Mouse (Mus musculus) lung, postnatal 0 days (tissue): Measurements from ENCODE around the gene 4933402J07Rik. TPM values are rescaled to one million over a fixed set of nuclear protein-coding genes. Genes with fewer than 3 reads are reported as not detected.

Experiments
- ATAC-seq: fragments of 200-750 bp; cut with Nextera tagmentation; 2 replicates; pipeline ENCODE4 v1.8.0; 2017; ENCODE audit warnings: moderate library complexity
- DNase-seq: peaks from one replicate; pipeline ENCODE4 v3.0.0-alpha.2; 2016; ENCODE audit warnings: low spot score
- H3K27ac ChIP-seq: fragments of 300-500 bp; sonication (generic); 2 replicates; pipeline ENCODE4 v1.5.1; 2014; ENCODE audit warnings: antibody characterized with exemption, mild to moderate bottlenecking, low read length, mixed read lengths
- H3K27me3 ChIP-seq: fragments of 300-500 bp; sonication (generic); replicated peaks from 2 replicates; pipeline ENCODE4 v1.6.1; 2014; ENCODE audit warnings: low read length, mixed read lengths; ENCODE audit not compliant: insufficient read depth
- H3K36me3 ChIP-seq: fragments of 300-500 bp; sonication (generic); 2 replicates; pipeline ENCODE4 v1.6.1; 2014; ENCODE audit warnings: low read length, mixed read lengths; ENCODE audit not compliant: insufficient read depth
- H3K4me1 ChIP-seq: fragments of 300-500 bp; sonication (generic); 2 replicates; pipeline ENCODE4 v1.6.1; 2014; ENCODE audit warnings: antibody characterized with exemption, low read depth, low read length, mixed read lengths; ENCODE audit not compliant: insufficient read depth
- H3K4me2 ChIP-seq: fragments of 300-500 bp; sonication (generic); replicated peaks from 2 replicates; pipeline ENCODE4 v1.6.1; 2014; ENCODE audit warnings: low read depth, mild to moderate bottlenecking, low read length, moderate library complexity, mixed read lengths
- H3K4me3 ChIP-seq: fragments of 300-500 bp; sonication (generic); 2 replicates; pipeline ENCODE4 v1.5.1; 2014; ENCODE audit warnings: low read depth, low read length
- H3K9ac ChIP-seq: fragments of 300-500 bp; sonication (generic); replicated peaks from 2 replicates; pipeline ENCODE4 v1.6.1; 2014; ENCODE audit warnings: low read depth, mild to moderate bottlenecking
- H3K9me3 ChIP-seq: fragments of 300-500 bp; sonication (generic); 2 replicates; pipeline ENCODE4 v1.6.1; 2016; ENCODE audit warnings: low read length, mixed read lengths
- CTCF ChIP-seq: IDR thresholded peaks from 2 replicates; pipeline ENCODE4 v1.5.1; 2016; ENCODE audit warnings: antibody characterized with exemption, mild to moderate bottlenecking
- EP300 ChIP-seq: IDR thresholded peaks from 2 replicates; pipeline ENCODE4 v1.6.1; 2016; ENCODE audit warnings: antibody characterized with exemption, mild to moderate bottlenecking, control low read depth
- WGBS: fragments of 180-500 bp; shearing (Covaris S2); extraction: QIAGEN DNeasy Blood & Tissue Kit; methylation state at CpG from one replicate; pipeline ENCODE4 v1.1.7; 2014; 5-methylcytosine and 5-hydroxymethylcytosine counted together
- polyA plus RNA-seq: library from polyadenylated mRNA; unstranded; fragments of >200 nt; fragmentation: Nextera tagmentation; extraction: Ambion mirVana; gene quantifications from 2 replicates; pipeline ENCODE4 v1.2.1, GENCODE M21; 2015

The 4933402J07Rik gene
- polyA plus RNA-seq, 1 experiment from 2014 or later, result not detected

GRCm38 (mm10) chr8:87569706-87570563 is 6.3 kb downstream of the 4933402J07Rik start:
- Histone ChIP-seq H3K4me2 (peak overlapping the region; percentile 42), H3K27me3 (no peaks in the 10 kb centered on the region), H3K9me3 (no peaks in the 10 kb centered on the region), H3K9ac (no peak overlapping the region), H3K27ac (no peak overlapping the region), H3K36me3 (no peaks in the 10 kb centered on the region), H3K4me1 (0 out of 2 replicates have a peak, but pooled peaks cover 4% of the 10 kb centered on the region), H3K4me3 (peak overlapping the region; percentile 28)
- TF ChIP-seq CTCF, result no peak
- no peak for TF ChIP-seq EP300
- DNase-seq (no peak), ATAC-seq (0 out of 2 replicates have a peak, but pooled peaks have one; percentile 37)
- 25% methylated on average over 13 of the region's 13 CpGs for WGBS

DNA sequence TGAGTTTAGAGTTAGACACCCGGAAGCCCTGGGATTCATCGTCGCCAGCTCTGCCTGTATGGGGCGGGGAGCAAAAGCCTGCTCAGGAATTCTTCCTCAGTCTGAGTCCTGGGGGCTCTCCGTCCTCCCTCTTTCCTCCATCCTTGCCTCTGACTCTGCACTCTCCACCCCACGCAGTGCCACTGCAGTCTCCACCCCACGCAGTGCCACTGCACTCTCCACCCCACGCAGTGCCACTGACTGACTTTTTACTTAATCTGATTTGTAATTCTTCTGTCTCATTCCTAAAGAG is 6.9 kb downstream of the 4933402J07Rik start:
- TF ChIP-seq EP300 (no peak), CTCF (no peak)
- 2% methylated on average over 8 of the region's 8 CpGs for WGBS
- no peak overlapping the region for H3K9ac ChIP-seq
- peak overlapping the region; percentile 28 for H3K4me3 ChIP-seq
- H3K9me3 ChIP-seq, result no peaks in the 10 kb centered on the region
- ATAC-seq (no peak), DNase-seq (peak; percentile 5)
- H3K36me3 ChIP-seq, result no peaks in the 10 kb centered on the region
- peak overlapping the region; percentile 42 for H3K4me2 ChIP-seq
- no peaks in the 10 kb centered on the region for H3K27me3 ChIP-seq
- no peak overlapping the region for H3K27ac ChIP-seq
- H3K4me1 ChIP-seq, result 0 out of 2 replicates have a peak, but pooled peaks cover 4% of the 10 kb centered on the region

GRCm38 (mm10) chr8:87570880-87571279 is 7.2 kb downstream of the 4933402J07Rik start:
- no peak overlapping the region for H3K27ac ChIP-seq
- H3K27me3 ChIP-seq, result no peaks in the 10 kb centered on the region
- ATAC-seq (no peak), DNase-seq (no peak)
- H3K9ac ChIP-seq, result no peak overlapping the region
- peak overlapping the region; percentile 42 for H3K4me2 ChIP-seq
- H3K4me1 ChIP-seq, result 0 out of 2 replicates have a peak, but pooled peaks cover 4% of the 10 kb centered on the region
- no peaks in the 10 kb centered on the region for H3K9me3 ChIP-seq
- H3K36me3 ChIP-seq, result no peaks in the 10 kb centered on the region
- H3K4me3 ChIP-seq, result no peak overlapping the region
- TF ChIP-seq EP300 (no peak), CTCF (peak; percentile 34)
- WGBS, result 15% methylated on average over 7 of the region's 7 CpGs

- H3K4me2 ChIP-seq, result no peak overlapping the region
- H3K4me3 ChIP-seq, result no peak overlapping the region
- ATAC-seq (peak; percentile 35; the same call in 1 of the 2 replicates), DNase-seq (peak; percentile 68)
- WGBS, result 0% methylated on average over 2 of the region's 2 CpGs
- H3K27ac ChIP-seq, result no peak overlapping the region
- H3K9me3 ChIP-seq, result no peaks in the 10 kb centered on the region
- H3K27me3 ChIP-seq, result no peaks in the 10 kb centered on the region
- no peaks in the 10 kb centered on the region for H3K4me1 ChIP-seq
- H3K9ac ChIP-seq, result no peak overlapping the region
- TF ChIP-seq CTCF (peak; percentile 93), EP300 (no peak)
- H3K36me3 ChIP-seq, result no peaks in the 10 kb centered on the region
Measured at GRCm38 (mm10) chr8:87594272-87594671, 30.6 kb downstream of the 4933402J07Rik start.

- DNase-seq, result no peak
- H3K4me1 ChIP-seq, result no peaks in the 10 kb centered on the region
- WGBS, result 70% methylated on average over 2 of the region's 2 CpGs
- TF ChIP-seq EP300 (no peak), CTCF (no peak)
- ATAC-seq, result no peak
- H3K27me3 ChIP-seq, result no peaks in the 10 kb centered on the region
- no peak overlapping the region for H3K4me2 ChIP-seq
- no peaks in the 10 kb centered on the region for H3K9me3 ChIP-seq
- H3K36me3 ChIP-seq, result no peaks in the 10 kb centered on the region
- no peak overlapping the region for H3K9ac ChIP-seq
- H3K4me3 ChIP-seq, result no peak overlapping the region
- H3K27ac ChIP-seq, result no peak overlapping the region
Measured at GRCm38 (mm10) chr8:87602731-87603130, 39.1 kb downstream of the 4933402J07Rik start.

GRCm38 (mm10) chr8:87609110-87609509 is 45.5 kb downstream of the 4933402J07Rik start:
- 88% methylated on average over 7 of the region's 7 CpGs for WGBS
- DNase-seq, result no peak
- Histone ChIP-seq H3K9me3 (no peaks in the 10 kb centered on the region), H3K4me2 (no peak overlapping the region), H3K36me3 (no peaks in the 10 kb centered on the region), H3K27ac (no peak overlapping the region), H3K27me3 (no peaks in the 10 kb centered on the region), H3K4me3 (no peak overlapping the region), H3K4me1 (no peaks in the 10 kb centered on the region), H3K9ac (no peak overlapping the region)
- no peak for ATAC-seq
- TF ChIP-seq CTCF, result no peak
- no peak for TF ChIP-seq EP300
